Mouse (Mus musculus): ENCODE measurements around the gene 4930447C04Rik. TPM values are rescaled to one million over a fixed set of nuclear protein-coding genes. Genes with fewer than 3 reads are reported as not detected.

Gene 4930447C04Rik
- polyA plus RNA-seq, 1 experiment from 2014 or later: 1.3 TPM

DNA sequence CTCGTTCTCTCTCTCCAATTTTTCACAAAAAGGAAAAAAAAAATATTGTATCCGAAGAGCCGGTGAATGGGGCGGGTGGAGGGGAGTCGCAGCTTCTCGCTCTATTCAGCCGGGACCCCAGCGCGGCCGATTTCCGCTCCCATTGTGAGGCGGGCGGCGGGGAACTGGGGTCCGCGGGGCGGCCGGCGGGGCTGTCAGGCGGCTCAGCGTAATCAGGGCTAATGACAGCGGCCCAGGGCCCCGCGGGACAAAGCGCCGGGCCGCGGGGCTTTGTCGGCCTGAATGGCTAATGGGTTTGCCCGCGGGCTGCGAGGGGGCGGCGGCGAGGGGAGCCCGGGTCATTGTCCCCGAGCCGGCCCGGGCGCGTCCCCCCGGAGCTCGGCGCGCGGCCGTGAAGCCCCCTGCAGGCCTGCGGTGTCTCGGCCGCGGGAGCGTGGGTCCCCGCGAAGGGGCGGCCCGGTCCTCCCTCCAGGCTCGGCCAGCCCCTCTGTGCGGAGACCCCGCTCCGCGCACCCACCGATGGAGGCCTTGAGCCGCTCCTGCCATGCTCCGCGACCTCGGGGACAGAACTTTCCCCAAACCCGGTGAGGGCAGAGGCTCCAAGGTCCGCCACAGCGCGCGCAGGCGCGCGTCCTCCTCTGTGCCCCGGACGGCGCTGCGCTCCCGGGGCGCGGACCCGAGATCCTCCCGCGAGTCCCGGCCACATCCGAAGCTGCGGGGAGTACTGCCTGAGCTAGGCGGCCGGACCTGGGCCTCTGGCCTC, 4.9 kb upstream of the 4930447C04Rik start:
- H3K9me3 ChIP-seq (ENCODE audit: control insufficient read depth, low read length): no peaks in the 10 kb centered on the region
- no peak overlapping the region for H3K27ac ChIP-seq (ENCODE audit: low read depth, low read length)
- DNase-seq (ENCODE audit: low spot score, missing footprints) (peak; percentile 97), ATAC-seq (ENCODE audit: low FRiP score) (peak; percentile 93)
- peak overlapping the region; percentile 50 for H3K4me2 ChIP-seq
- under 1% methylated on average over 75 of the region's 89 CpGs for WGBS
- no peaks in the 10 kb centered on the region for H3K36me3 ChIP-seq (ENCODE audit: control insufficient read depth, insufficient read depth, low read length)
- H3K4me3 ChIP-seq (ENCODE audit: low read depth, low read length): peak overlapping the region; percentile 33
- H3K4me1 ChIP-seq (ENCODE audit: control insufficient read depth, insufficient read depth, low read length): peaks cover 12% of the 10 kb centered on the region
- H3K27me3 ChIP-seq (ENCODE audit: control insufficient read depth, insufficient read depth, low read length): peaks cover 89% of the 10 kb centered on the region
- H3K9ac ChIP-seq (ENCODE audit: low read length): peak overlapping the region; percentile 20; the same call in 1 of the 2 replicates

DNA sequence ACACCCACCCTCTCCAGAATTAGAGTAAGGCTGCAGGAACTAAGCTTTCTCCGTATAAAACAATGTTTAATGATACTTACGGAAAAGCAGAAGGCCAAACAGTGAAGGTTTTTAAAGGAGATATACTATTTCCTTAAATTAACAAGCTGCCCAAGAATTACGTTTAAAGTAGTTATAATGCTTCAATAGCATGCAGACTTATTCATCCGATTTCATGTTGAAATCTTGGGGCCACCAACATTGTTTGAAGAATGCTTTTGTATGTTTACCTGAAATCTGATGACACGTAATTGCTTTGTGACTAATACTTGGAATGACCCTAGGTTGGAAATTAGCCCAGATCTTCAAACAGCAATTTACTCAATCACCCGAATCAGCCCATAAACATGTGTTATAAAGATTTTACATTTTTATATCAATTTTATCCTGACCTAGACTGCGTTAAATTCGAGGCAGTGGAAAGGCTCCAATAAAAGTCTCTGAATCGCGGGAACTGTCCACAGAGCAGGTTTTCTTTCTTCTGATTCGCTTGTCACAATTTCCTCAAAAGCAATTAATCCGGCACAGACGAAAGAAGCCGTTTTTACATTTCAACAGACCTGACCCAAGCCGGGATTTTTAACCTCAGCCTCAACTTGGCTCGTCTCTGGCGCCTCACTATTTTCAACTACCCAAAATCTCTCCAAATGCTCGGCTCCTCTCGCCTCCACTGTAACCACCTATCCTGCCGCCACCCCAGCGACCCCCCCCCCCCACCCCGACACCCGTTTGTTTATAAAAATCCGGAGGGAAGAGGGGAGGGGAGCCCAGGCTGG, 4.0 kb upstream of the 4930447C04Rik start:
- Histone ChIP-seq H3K4me2 (peak overlapping the region; percentile 50), H3K36me3 (ENCODE audit: control insufficient read depth, insufficient read depth, low read length) (no peaks in the 10 kb centered on the region), H3K9me3 (ENCODE audit: control insufficient read depth, low read length) (no peaks in the 10 kb centered on the region), H3K27me3 (ENCODE audit: control insufficient read depth, insufficient read depth, low read length) (peaks cover 89% of the 10 kb centered on the region), H3K27ac (ENCODE audit: low read depth, low read length) (no peak overlapping the region), H3K4me3 (ENCODE audit: low read depth, low read length) (peak overlapping the region; percentile 33), H3K9ac (ENCODE audit: low read length) (peak overlapping the region; percentile 20; the same call in 1 of the 2 replicates), H3K4me1 (ENCODE audit: control insufficient read depth, insufficient read depth, low read length) (peaks cover 18% of the 10 kb centered on the region)
- under 1% methylated on average over 24 of the region's 24 CpGs for WGBS
- peak; percentile 92 for DNase-seq (ENCODE audit: low spot score, missing footprints)
- peak; percentile 45 for ATAC-seq (ENCODE audit: low FRiP score)

DNA sequence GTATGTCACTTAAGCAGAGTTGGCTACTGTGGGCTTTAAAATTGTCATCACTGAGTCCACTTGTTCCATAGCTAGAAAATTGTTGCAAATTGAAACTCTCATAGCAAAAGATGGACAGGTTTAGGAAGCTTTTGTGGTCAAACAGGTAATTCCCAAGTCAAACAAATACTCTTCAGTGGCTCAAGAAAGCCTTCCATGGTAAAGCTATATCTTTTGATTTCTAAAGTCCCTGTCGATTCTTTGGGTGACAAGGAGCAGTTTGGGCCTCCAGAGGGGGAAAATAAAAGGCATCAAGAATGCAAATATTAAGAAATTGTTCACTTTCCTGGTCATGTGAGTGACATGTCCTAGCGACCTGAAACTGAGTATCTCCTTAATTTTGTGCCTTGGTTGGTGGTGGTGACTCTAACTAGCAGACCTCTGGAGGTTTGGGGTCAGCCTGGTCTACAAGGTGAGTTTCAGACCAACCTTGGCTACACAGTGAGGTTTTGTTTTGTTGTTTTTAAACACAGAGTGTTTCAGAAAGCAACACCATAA, 3.1 kb upstream of the 4930447C04Rik start:
- Histone ChIP-seq H3K4me1 (ENCODE audit: control insufficient read depth, insufficient read depth, low read length) (peaks cover 19% of the 10 kb centered on the region), H3K27ac (ENCODE audit: low read depth, low read length) (no peak overlapping the region), H3K4me2 (no peak overlapping the region), H3K9me3 (ENCODE audit: control insufficient read depth, low read length) (no peaks in the 10 kb centered on the region), H3K9ac (ENCODE audit: low read length) (no peak overlapping the region), H3K36me3 (ENCODE audit: control insufficient read depth, insufficient read depth, low read length) (no peaks in the 10 kb centered on the region), H3K4me3 (ENCODE audit: low read depth, low read length) (no peak overlapping the region), H3K27me3 (ENCODE audit: control insufficient read depth, insufficient read depth, low read length) (peaks cover 90% of the 10 kb centered on the region)
- no peak for ATAC-seq (ENCODE audit: low FRiP score)
- 9% methylated on average over 2 of the region's 2 CpGs for WGBS
- peak; percentile 92 for DNase-seq (ENCODE audit: low spot score, missing footprints)

DNA sequence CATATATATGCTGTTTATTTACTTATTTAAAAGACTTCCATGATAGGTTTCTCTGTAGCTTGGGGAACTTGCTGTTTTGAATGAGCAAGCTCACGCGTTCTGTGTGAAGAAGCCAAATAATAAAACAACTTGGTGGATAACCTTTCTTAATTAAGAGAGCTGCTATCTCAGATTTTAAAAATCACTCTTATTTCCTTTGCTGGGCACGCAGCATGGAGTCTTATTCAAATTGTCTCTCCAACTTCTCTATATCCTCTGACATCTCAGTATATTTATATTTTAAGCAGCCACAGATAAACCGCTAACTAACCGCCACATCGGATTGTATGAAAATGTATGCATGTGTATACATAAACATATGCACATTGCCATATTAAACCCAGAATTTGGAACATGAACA, 1.6 kb upstream of the 4930447C04Rik start:
- H3K36me3 ChIP-seq (ENCODE audit: control insufficient read depth, insufficient read depth, low read length): no peaks in the 10 kb centered on the region
- ATAC-seq (ENCODE audit: low FRiP score) (no peak), DNase-seq (ENCODE audit: low spot score, missing footprints) (peak; percentile 95)
- peaks cover 19% of the 10 kb centered on the region for H3K4me1 ChIP-seq (ENCODE audit: control insufficient read depth, insufficient read depth, low read length)
- H3K4me2 ChIP-seq: no peak overlapping the region
- H3K27ac ChIP-seq (ENCODE audit: low read depth, low read length): no peak overlapping the region
- H3K9me3 ChIP-seq (ENCODE audit: control insufficient read depth, low read length): no peaks in the 10 kb centered on the region
- WGBS: 13% methylated on average over 6 of the region's 6 CpGs
- no peak overlapping the region for H3K9ac ChIP-seq (ENCODE audit: low read length)
- peaks cover 90% of the 10 kb centered on the region for H3K27me3 ChIP-seq (ENCODE audit: control insufficient read depth, insufficient read depth, low read length)
- H3K4me3 ChIP-seq (ENCODE audit: low read depth, low read length): no peak overlapping the region

GRCm38 (mm10) chr12:72941398-72942051, 951 bp upstream of the 4930447C04Rik start:
- ATAC-seq (ENCODE audit: low FRiP score) (no peak), DNase-seq (ENCODE audit: low spot score, missing footprints) (no peak)
- no peak overlapping the region for H3K27ac ChIP-seq (ENCODE audit: low read depth, low read length)
- H3K4me2 ChIP-seq: no peak overlapping the region
- H3K9me3 ChIP-seq (ENCODE audit: control insufficient read depth, low read length): no peaks in the 10 kb centered on the region
- H3K27me3 ChIP-seq (ENCODE audit: control insufficient read depth, insufficient read depth, low read length): peaks cover 90% of the 10 kb centered on the region
- under 1% methylated on average over 32 of the region's 32 CpGs for WGBS
- H3K4me3 ChIP-seq (ENCODE audit: low read depth, low read length): no peak overlapping the region
- H3K4me1 ChIP-seq (ENCODE audit: control insufficient read depth, insufficient read depth, low read length): peaks cover 19% of the 10 kb centered on the region
- H3K9ac ChIP-seq (ENCODE audit: low read length): no peak overlapping the region
- H3K36me3 ChIP-seq (ENCODE audit: control insufficient read depth, insufficient read depth, low read length): no peaks in the 10 kb centered on the region

DNA sequence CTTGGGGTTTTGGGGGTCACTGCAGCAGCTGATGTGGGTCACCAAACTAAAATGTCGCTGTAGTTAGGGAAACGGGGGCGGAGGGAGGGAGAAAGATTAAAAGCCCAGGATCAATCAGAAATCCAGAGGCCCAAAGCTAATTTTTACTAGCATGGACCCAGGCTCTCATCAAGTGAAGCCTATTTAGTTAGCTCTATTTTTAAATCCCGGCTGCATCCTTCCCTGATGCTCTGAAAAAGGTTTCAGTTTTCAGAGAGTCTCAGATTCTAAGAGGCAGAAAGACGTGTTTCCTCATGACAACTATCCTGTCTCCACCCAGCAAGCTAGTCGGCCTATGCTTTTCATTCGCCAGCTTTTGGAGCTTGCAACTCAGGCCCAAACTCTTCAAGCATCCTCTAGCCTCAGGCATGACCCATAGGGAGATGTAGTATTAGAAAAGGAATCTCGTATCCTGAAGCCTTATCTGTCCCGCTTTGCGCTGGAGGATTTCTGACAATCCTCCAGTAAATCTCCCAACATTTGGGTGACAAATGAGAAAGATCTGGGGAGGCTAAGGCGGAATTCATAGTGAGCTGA, 336 bp upstream of the 4930447C04Rik start:
- Histone ChIP-seq H3K4me1 (ENCODE audit: control insufficient read depth, insufficient read depth, low read length) (peaks cover 19% of the 10 kb centered on the region), H3K4me2 (no peak overlapping the region), H3K27ac (ENCODE audit: low read depth, low read length) (no peak overlapping the region), H3K27me3 (ENCODE audit: control insufficient read depth, insufficient read depth, low read length) (peaks cover 89% of the 10 kb centered on the region), H3K9me3 (ENCODE audit: control insufficient read depth, low read length) (no peaks in the 10 kb centered on the region), H3K9ac (ENCODE audit: low read length) (no peak overlapping the region), H3K4me3 (ENCODE audit: low read depth, low read length) (no peak overlapping the region), H3K36me3 (ENCODE audit: control insufficient read depth, insufficient read depth, low read length) (no peaks in the 10 kb centered on the region)
- DNase-seq (ENCODE audit: low spot score, missing footprints) (peak; percentile 97), ATAC-seq (ENCODE audit: low FRiP score) (no peak)
- WGBS: 0% methylated on average over 11 of the region's 11 CpGs

- H3K36me3 ChIP-seq (ENCODE audit: control insufficient read depth, insufficient read depth, low read length): no peaks in the 10 kb centered on the region
- under 1% methylated on average over 28 of the region's 28 CpGs for WGBS
- H3K9ac ChIP-seq (ENCODE audit: low read length): no peak within 1 kb of the TSS; the same call in 1 of the 2 replicates
- peak within 1 kb of the TSS; percentile 20 for H3K4me2 ChIP-seq
- ATAC-seq (ENCODE audit: low FRiP score) (peak; percentile 66; the same call in 1 of the 2 replicates), DNase-seq (ENCODE audit: low spot score, missing footprints) (peak; percentile 95)
- no peaks in the 10 kb centered on the region for H3K9me3 ChIP-seq (ENCODE audit: control insufficient read depth, low read length)
- H3K27ac ChIP-seq (ENCODE audit: low read depth, low read length): no peak within 1 kb of the TSS
- H3K4me3 ChIP-seq (ENCODE audit: low read depth, low read length): peak within 1 kb of the TSS; percentile 18; the same call in 1 of the 2 replicates
- H3K4me1 ChIP-seq (ENCODE audit: control insufficient read depth, insufficient read depth, low read length): peaks cover 8% of the 10 kb centered on the region
- peaks cover 91% of the 10 kb centered on the region for H3K27me3 ChIP-seq (ENCODE audit: control insufficient read depth, insufficient read depth, low read length)
Measured at GRCm38 (mm10) chr12:72939616-72940015, 958 bp downstream of the 4930447C04Rik start, which contains the start of gene Six6. Gene Six6 (plus strand): TSS chr12:72939892.

- no peaks in the 10 kb centered on the region for H3K36me3 ChIP-seq (ENCODE audit: control insufficient read depth, insufficient read depth, low read length)
- H3K27me3 ChIP-seq (ENCODE audit: control insufficient read depth, insufficient read depth, low read length): peaks cover 90% of the 10 kb centered on the region
- no peak overlapping the region for H3K4me2 ChIP-seq
- H3K9me3 ChIP-seq (ENCODE audit: control insufficient read depth, low read length): no peaks in the 10 kb centered on the region
- WGBS: 3% methylated on average over 14 of the region's 14 CpGs
- DNase-seq (ENCODE audit: low spot score, missing footprints): peak; percentile 95
- H3K4me1 ChIP-seq (ENCODE audit: control insufficient read depth, insufficient read depth, low read length): peaks cover 7% of the 10 kb centered on the region
- H3K9ac ChIP-seq (ENCODE audit: low read length): no peak overlapping the region
- ATAC-seq (ENCODE audit: low FRiP score): no peak
- 0 out of 2 replicates have a peak overlapping the region, but pooled peaks have one; percentile 18 for H3K4me3 ChIP-seq (ENCODE audit: low read depth, low read length)
- H3K27ac ChIP-seq (ENCODE audit: low read depth, low read length): no peak overlapping the region
Measured at GRCm38 (mm10) chr12:72938600-72939490, 1.7 kb downstream of the 4930447C04Rik start.

Data from midbrain, embryonic 11.5 days (tissue).